Mouse (Mus musculus) hindbrain, embryonic 10.5 days (tissue): ENCODE measurements around the gene Prl7a2. TPM values are rescaled to one million over a fixed set of nuclear protein-coding genes. Genes with fewer than 3 reads are reported as not detected.

Experiments used
- DNase-seq: peaks from one replicate; pipeline ENCODE4 v3.0.0-alpha.2; 2017; ENCODE audit warnings: low spot score
- H3K27ac ChIP-seq: fragments of 300-500 bp; sonication (generic); 2 replicates; pipeline ENCODE4 v1.5.1; 2016; ENCODE audit warnings: mild to moderate bottlenecking, moderate library complexity
- H3K27me3 ChIP-seq: fragments of 300-500 bp; sonication (generic); 2 replicates; pipeline ENCODE4 v1.6.1; 2016; ENCODE audit warnings: mild to moderate bottlenecking; ENCODE audit not compliant: poor library complexity, insufficient read depth, severe bottlenecking
- H3K36me3 ChIP-seq: fragments of 300-500 bp; sonication (generic); 2 replicates; pipeline ENCODE4 v1.6.1; 2016; ENCODE audit warnings: mild to moderate bottlenecking, moderate library complexity
- H3K4me1 ChIP-seq: fragments of 300-500 bp; sonication (generic); replicated peaks from 2 replicates; pipeline ENCODE4 v1.6.1; 2016; ENCODE audit warnings: mild to moderate bottlenecking
- H3K4me3 ChIP-seq: fragments of 300-500 bp; sonication (generic); 2 replicates; pipeline ENCODE4 v1.5.1; 2016; ENCODE audit warnings: mild to moderate bottlenecking, moderate library complexity
- H3K9me3 ChIP-seq: fragments of 300-500 bp; sonication (generic); 2 replicates; pipeline ENCODE4 v1.6.1; 2016; ENCODE audit warnings: mild to moderate bottlenecking, moderate library complexity
- WGBS: fragments of 180-500 bp; shearing (Covaris S2); methylation state at CpG from one replicate; pipeline ENCODE4 v1.1.7; 2016; 5-methylcytosine and 5-hydroxymethylcytosine counted together
- polyA plus RNA-seq: library from polyadenylated mRNA; unstranded; fragments of >200 nt; fragmentation: Nextera tagmentation; extraction: Ambion mirVana; gene quantifications from 2 replicates; pipeline ENCODE4 v1.2.1, GENCODE M21; 2016

The Prl7a2 gene
- not detected in 2 replicates for polyA plus RNA-seq

GRCm38 (mm10) chr13:27667936-27668335 lies at the start of gene Prl7a2:
TSS of gene Prl7a2 (minus strand) at chr13:27668036.
- H3K27me3 ChIP-seq, result no peaks in the 10 kb centered on the region
- H3K4me1 ChIP-seq, result no peaks in the 10 kb centered on the region
- no peak for DNase-seq
- H3K4me3 ChIP-seq, result no peak within 1 kb of the TSS
- no peak within 1 kb of the TSS for H3K27ac ChIP-seq
- no peaks in the 10 kb centered on the region for H3K36me3 ChIP-seq
- WGBS, result 84% methylated on average over 4 of the region's 4 CpGs
- H3K9me3 ChIP-seq, result no peaks in the 10 kb centered on the region

- WGBS, result 92% methylated on average over 5 of the region's 5 CpGs
- no peaks in the 10 kb centered on the region for H3K4me1 ChIP-seq
- no peak within 1 kb of the TSS for H3K27ac ChIP-seq
- no peak within 1 kb of the TSS for H3K4me3 ChIP-seq
- no peaks in the 10 kb centered on the region for H3K9me3 ChIP-seq
- no peaks in the 10 kb centered on the region for H3K27me3 ChIP-seq
- H3K36me3 ChIP-seq, result no peaks in the 10 kb centered on the region
- DNase-seq, result no peak
Measured at GRCm38 (mm10) chr13:27716636-27717035, 48.8 kb upstream of the Prl7a2 start, which contains the start of gene Prl7d1. TSS of gene Prl7d1 (minus strand) at chr13:27716736.

- Histone ChIP-seq H3K27ac (no peak overlapping the region), H3K36me3 (no peaks in the 10 kb centered on the region), H3K4me3 (no peak overlapping the region), H3K9me3 (no peaks in the 10 kb centered on the region), H3K4me1 (no peaks in the 10 kb centered on the region), H3K27me3 (no peaks in the 10 kb centered on the region)
- DNase-seq, result no peak
- 78% methylated on average over 2 of the region's 2 CpGs for WGBS
Measured at GRCm38 (mm10) chr13:27706521-27706920, 38.7 kb upstream of the Prl7a2 start.

GRCm38 (mm10) chr13:27660747-27661146 lies 7.1 kb downstream of the Prl7a2 start:
- no peaks in the 10 kb centered on the region for H3K9me3 ChIP-seq
- no peak overlapping the region for H3K27ac ChIP-seq
- no peaks in the 10 kb centered on the region for H3K27me3 ChIP-seq
- 87% methylated on average over 2 of the region's 2 CpGs for WGBS
- H3K4me3 ChIP-seq, result no peak overlapping the region
- H3K36me3 ChIP-seq, result no peaks in the 10 kb centered on the region
- H3K4me1 ChIP-seq, result no peaks in the 10 kb centered on the region
- no peak for DNase-seq

- H3K36me3 ChIP-seq, result no peaks in the 10 kb centered on the region
- no peak for DNase-seq
- H3K27ac ChIP-seq, result no peak within 1 kb of the TSS
- no peaks in the 10 kb centered on the region for H3K27me3 ChIP-seq
- no peak within 1 kb of the TSS for H3K4me3 ChIP-seq
- no peaks in the 10 kb centered on the region for H3K4me1 ChIP-seq
- WGBS, result 92% methylated on average over 3 of the region's 3 CpGs
- no peaks in the 10 kb centered on the region for H3K9me3 ChIP-seq
Measured at GRCm38 (mm10) chr13:27642393-27642792, 25.4 kb downstream of the Prl7a2 start, which contains the start of gene Prl7a1. TSS of gene Prl7a1 (minus strand) at chr13:27642493.

- H3K4me1 ChIP-seq, result no peaks in the 10 kb centered on the region
- WGBS, result 82% methylated on average over 4 of the region's 4 CpGs
- DNase-seq, result no peak
Measured at GRCm38 (mm10) chr13:27610482-27610881, 57.4 kb downstream of the Prl7a2 start, which contains the start of gene Prl7b1. TSS of gene Prl7b1 (minus strand) at chr13:27610582.

More at GRCm38 (mm10) chr13:27610482-27610881, 57.4 kb downstream of the Prl7a2 start, which contains the start of gene Prl7b1:
- Histone ChIP-seq H3K4me3 (no peak within 1 kb of the TSS), H3K9me3 (no peaks in the 10 kb centered on the region), H3K27ac (no peak within 1 kb of the TSS), H3K27me3 (no peaks in the 10 kb centered on the region), H3K36me3 (no peaks in the 10 kb centered on the region)

Other genes with a start within 250 kb of the Prl7a2 start
- gene Prl8a6, start 229.3 kb downstream of the Prl7a2 start, polyA plus RNA-seq, result not detected in 2 replicates
- not detected in 2 replicates for gene Prl8a8, start 154.8 kb downstream of the Prl7a2 start, polyA plus RNA-seq
- gene Prl8a9, start 103.4 kb downstream of the Prl7a2 start, polyA plus RNA-seq, result not detected in 2 replicates
- not detected in 2 replicates for gene Prl8a1, start 85.9 kb downstream of the Prl7a2 start, polyA plus RNA-seq
- not detected in 2 replicates for gene Prl7b1, start 57.5 kb downstream of the Prl7a2 start, polyA plus RNA-seq
- gene Prl7a1, start 25.5 kb downstream of the Prl7a2 start, polyA plus RNA-seq, result 0.21 TPM in 1 of 2 replicates, not detected in the other
- not detected in 2 replicates for gene Prl7d1, start 48.7 kb upstream of the Prl7a2 start, polyA plus RNA-seq
- gene Prl7c1, start 112.8 kb upstream of the Prl7a2 start, polyA plus RNA-seq, result not detected in 2 replicates
- not detected in 2 replicates for gene Prl2a1, start 133.6 kb upstream of the Prl7a2 start, polyA plus RNA-seq
- not detected in 2 replicates for gene Prl2c1, start 181.3 kb upstream of the Prl7a2 start, polyA plus RNA-seq